Mouse (Mus musculus) embryonic facial prominence, embryonic 12.5 days (tissue): ENCODE data around the gene Nr2c1. TPM values are rescaled to one million over a fixed set of nuclear protein-coding genes. Genes with fewer than 3 reads are reported as not detected.

Source experiments
- ATAC-seq: fragments of 200-750 bp; cut with Nextera tagmentation; 2 replicates; pipeline ENCODE4 v1.8.0; 2017; ENCODE audit not compliant: insufficient number of reproducible peaks, insufficient read depth, low FRiP score, low TSS enrichment
- H3K27ac ChIP-seq: fragments of 300-500 bp; sonication (generic); 2 replicates; pipeline ENCODE4 v1.5.1; 2016; ENCODE audit warnings: mild to moderate bottlenecking
- H3K27me3 ChIP-seq: fragments of 300-500 bp; sonication (generic); 2 replicates; pipeline ENCODE4 v1.6.1; 2016; ENCODE audit warnings: mild to moderate bottlenecking, moderate library complexity
- H3K36me3 ChIP-seq: fragments of 300-500 bp; sonication (generic); 2 replicates; pipeline ENCODE4 v1.6.1; 2016; ENCODE audit warnings: mild to moderate bottlenecking
- H3K4me1 ChIP-seq: fragments of 300-500 bp; sonication (generic); 2 replicates; pipeline ENCODE4 v1.6.1; 2016
- H3K4me2 ChIP-seq: fragments of 300-500 bp; sonication (generic); replicated peaks from 2 replicates; pipeline ENCODE4 v1.6.1; 2016; ENCODE audit warnings: mild to moderate bottlenecking, moderate library complexity
- H3K4me3 ChIP-seq: fragments of 300-500 bp; sonication (generic); 2 replicates; pipeline ENCODE4 v1.5.1; 2016; ENCODE audit warnings: mild to moderate bottlenecking
- H3K9ac ChIP-seq: fragments of 300-500 bp; sonication (generic); 2 replicates; pipeline ENCODE4 v1.6.1; 2016; ENCODE audit warnings: mild to moderate bottlenecking, moderate library complexity
- H3K9me3 ChIP-seq: fragments of 300-500 bp; sonication (generic); 2 replicates; pipeline ENCODE4 v1.6.1; 2016; ENCODE audit warnings: mild to moderate bottlenecking, moderate library complexity
- WGBS: fragments of 180-500 bp; shearing (Covaris S2); methylation state at CpG from one replicate; pipeline ENCODE4 v1.1.7; 2016; 5-methylcytosine and 5-hydroxymethylcytosine counted together
- polyA plus RNA-seq: library from polyadenylated mRNA; unstranded; fragments of >200 nt; fragmentation: Nextera tagmentation; extraction: Ambion mirVana; gene quantifications from 2 replicates; pipeline ENCODE4 v1.2.1, GENCODE M21; 2016

Nr2c1 gene
- polyA plus RNA-seq, 1 experiment from 2014 or later = 10.9 TPM

DNA sequence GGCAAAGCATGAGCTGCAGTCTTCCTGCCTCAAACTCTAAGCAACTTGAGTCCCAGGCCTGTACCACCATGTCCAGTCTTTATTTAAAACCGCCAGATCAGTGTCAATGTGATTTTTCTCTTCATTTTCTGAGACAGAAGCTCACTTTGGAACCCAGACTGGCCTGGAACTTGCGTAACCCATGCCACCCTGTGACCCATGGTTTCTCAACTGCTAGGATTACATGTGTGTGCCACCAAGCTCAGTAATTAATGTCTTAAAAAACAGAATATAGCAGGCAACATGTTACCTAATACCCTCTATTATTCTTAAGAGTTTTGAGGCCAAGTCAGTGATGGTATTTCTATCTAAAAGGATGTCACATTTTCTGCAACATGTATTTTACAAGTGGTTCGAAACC lies 5.4 kb upstream of the Nr2c1 start:
- Histone ChIP-seq H3K9me3 (no peaks in the 10 kb centered on the region), H3K9ac (no peak overlapping the region), H3K4me1 (peaks cover 15% of the 10 kb centered on the region), H3K27me3 (no peaks in the 10 kb centered on the region), H3K4me2 (no peak overlapping the region), H3K36me3 (peaks cover 5% of the 10 kb centered on the region; the same call in 1 of the 2 replicates), H3K4me3 (no peak overlapping the region), H3K27ac (no peak overlapping the region)
- no peak for ATAC-seq
- 89% methylated on average over 3 of the region's 3 CpGs for WGBS

DNA sequence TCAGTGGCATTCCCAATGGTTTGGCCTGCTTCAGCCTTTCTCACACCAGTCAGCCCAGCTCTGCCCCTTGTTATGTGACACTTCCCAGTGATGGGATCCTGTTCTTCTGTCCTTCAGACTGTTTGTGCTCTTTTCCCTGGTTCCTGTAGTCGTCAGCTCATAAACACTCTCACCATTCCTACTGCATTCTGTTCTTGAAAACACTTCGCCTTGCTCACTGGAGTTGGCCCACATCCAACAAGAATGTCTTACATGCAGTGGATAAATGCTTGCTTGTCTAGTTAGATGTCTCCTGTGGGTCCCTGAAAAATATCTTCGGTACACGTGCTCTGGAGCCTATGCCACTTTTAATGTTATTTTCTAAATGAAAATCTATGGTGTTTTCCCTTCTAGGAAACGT lies 3.2 kb upstream of the Nr2c1 start:
- H3K4me3 ChIP-seq = no peak overlapping the region
- H3K4me2 ChIP-seq = no peak overlapping the region
- H3K4me1 ChIP-seq = peaks cover 26% of the 10 kb centered on the region
- H3K27ac ChIP-seq = no peak overlapping the region
- H3K27me3 ChIP-seq = no peaks in the 10 kb centered on the region
- ATAC-seq = no peak
- no peak overlapping the region for H3K9ac ChIP-seq
- WGBS = 81% methylated on average over 5 of the region's 5 CpGs
- H3K9me3 ChIP-seq = no peaks in the 10 kb centered on the region
- H3K36me3 ChIP-seq = peaks cover 5% of the 10 kb centered on the region; the same call in 1 of the 2 replicates

DNA sequence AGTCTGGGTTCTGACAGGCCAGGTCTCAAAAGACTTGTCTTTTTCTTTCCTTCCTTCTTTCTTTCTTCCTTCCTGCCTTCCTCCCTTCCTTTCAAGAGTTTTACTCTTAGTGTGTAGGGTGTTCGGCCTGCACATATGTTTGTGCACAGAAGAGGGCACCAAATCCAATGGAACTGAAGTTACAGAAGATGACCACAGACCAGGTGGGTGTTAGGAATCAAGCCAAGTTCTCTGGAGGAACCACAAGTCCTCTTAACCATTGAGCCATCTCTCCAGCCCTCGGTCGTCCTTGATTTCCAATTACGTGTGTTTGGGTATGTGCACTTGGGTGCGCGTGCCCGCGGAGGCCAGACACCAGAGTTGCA lies 450 bp upstream of the Nr2c1 start:
- Histone ChIP-seq H3K4me2 (peak overlapping the region; percentile 63), H3K4me1 (peaks cover 14% of the 10 kb centered on the region), H3K9ac (peak overlapping the region; percentile 89), H3K27me3 (no peaks in the 10 kb centered on the region), H3K4me3 (peak overlapping the region; percentile 91), H3K27ac (peak overlapping the region; percentile 86), H3K9me3 (no peaks in the 10 kb centered on the region), H3K36me3 (no peaks in the 10 kb centered on the region)
- 9% methylated on average over 8 of the region's 8 CpGs for WGBS
- ATAC-seq = no peak

DNA sequence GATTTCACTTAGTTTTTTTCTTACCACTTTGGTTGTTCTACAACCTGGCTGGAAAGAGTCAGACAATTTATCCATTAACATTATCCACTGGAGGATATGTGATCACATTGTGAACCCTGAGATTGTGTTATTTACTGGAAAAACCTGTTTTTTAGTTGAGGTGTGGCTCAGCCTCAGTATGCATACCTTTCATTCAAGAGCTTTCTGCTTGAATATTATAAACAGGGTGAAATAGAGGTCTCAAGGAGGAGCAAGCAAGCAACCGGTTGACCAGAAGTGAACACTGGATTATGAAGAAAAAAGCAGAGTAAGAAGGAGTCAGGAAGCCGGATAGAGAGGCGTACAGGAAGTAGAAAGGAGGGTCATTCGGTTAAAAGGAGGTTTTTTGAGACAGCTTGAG lies 3.7 kb downstream of the Nr2c1 start:
- Histone ChIP-seq H3K36me3 (peaks cover 4% of the 10 kb centered on the region; the same call in 1 of the 2 replicates), H3K9ac (no peak overlapping the region), H3K4me1 (peaks cover 14% of the 10 kb centered on the region), H3K9me3 (no peaks in the 10 kb centered on the region), H3K4me2 (no peak overlapping the region), H3K27ac (no peak overlapping the region), H3K27me3 (no peaks in the 10 kb centered on the region), H3K4me3 (no peak overlapping the region)
- no peak for ATAC-seq
- WGBS = 52% methylated on average over 4 of the region's 4 CpGs

DNA sequence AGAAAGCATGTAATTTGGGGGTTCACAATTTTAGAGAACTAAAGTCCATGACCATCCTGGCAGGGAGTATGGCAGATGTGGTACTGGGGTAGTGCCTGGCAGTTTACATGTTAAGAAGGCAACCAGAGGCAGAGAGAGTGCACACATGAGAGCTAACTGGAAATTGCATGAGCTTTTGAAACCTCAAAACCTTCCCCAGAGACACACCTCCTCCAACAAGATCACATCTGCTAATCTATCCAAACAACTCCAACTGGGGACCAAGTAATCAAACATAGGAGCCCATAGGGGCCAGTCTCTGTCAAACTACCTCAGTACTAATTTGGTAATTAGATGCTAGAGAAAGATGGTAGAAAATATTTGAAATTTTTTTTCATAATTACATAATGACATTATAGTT lies 6.0 kb downstream of the Nr2c1 start:
- no peak overlapping the region for H3K4me3 ChIP-seq
- no peak overlapping the region for H3K9ac ChIP-seq
- H3K9me3 ChIP-seq = no peaks in the 10 kb centered on the region
- H3K4me2 ChIP-seq = no peak overlapping the region
- H3K27me3 ChIP-seq = no peaks in the 10 kb centered on the region
- peaks cover 14% of the 10 kb centered on the region for H3K36me3 ChIP-seq
- no peak overlapping the region for H3K27ac ChIP-seq
- peaks cover 12% of the 10 kb centered on the region for H3K4me1 ChIP-seq
- no peak for ATAC-seq

DNA sequence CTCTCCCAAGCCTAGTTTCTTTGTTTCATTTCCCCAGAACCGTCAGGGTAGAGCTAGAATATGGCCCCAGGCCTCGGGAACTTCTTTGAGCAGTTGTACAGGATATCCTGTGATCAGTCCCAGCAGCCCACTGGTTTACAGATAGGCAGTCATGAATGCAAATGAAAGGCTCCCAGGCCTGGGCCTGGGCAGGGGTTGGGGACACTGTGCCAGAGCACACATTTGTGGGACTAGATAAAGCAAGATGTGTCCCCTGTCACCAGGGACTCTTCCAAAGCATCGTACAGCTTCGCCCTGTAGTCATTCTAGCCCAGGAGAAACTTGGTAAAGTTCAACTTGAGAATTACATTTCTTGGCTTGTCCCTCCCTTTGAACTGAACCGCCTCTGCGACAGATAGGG lies 11.1 kb downstream of the Nr2c1 start:
- Histone ChIP-seq H3K4me3 (no peak overlapping the region), H3K27me3 (no peaks in the 10 kb centered on the region), H3K4me1 (no peaks in the 10 kb centered on the region), H3K27ac (no peak overlapping the region), H3K9ac (no peak overlapping the region), H3K36me3 (peaks cover 46% of the 10 kb centered on the region), H3K9me3 (no peaks in the 10 kb centered on the region), H3K4me2 (no peak overlapping the region)
- 86% methylated on average over 6 of the region's 6 CpGs for WGBS
- no peak for ATAC-seq

DNA sequence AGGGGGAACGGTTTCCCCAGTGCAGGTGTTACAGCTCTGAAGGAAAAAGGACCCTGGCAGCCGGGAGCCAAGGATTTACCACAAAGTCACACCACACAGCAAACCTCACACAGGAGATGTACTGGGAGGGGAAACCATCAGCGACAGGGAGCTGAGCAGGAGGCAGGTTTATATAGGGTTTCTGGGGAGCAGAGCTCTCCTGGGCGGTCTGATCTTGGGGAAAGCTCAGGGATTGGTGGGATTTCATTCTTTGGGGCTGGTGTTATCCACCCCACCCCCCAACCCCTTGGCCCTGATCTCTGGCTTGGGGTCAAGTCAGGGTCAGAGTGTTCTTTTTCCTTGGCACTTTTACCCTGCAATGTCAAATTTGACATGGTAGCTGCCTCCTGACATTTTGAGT lies 11.6 kb downstream of the Nr2c1 start:
- Histone ChIP-seq H3K9ac (no peak overlapping the region), H3K9me3 (no peaks in the 10 kb centered on the region), H3K27me3 (no peaks in the 10 kb centered on the region), H3K4me2 (no peak overlapping the region), H3K4me3 (no peak overlapping the region), H3K27ac (no peak overlapping the region), H3K4me1 (no peaks in the 10 kb centered on the region), H3K36me3 (peaks cover 50% of the 10 kb centered on the region)
- WGBS = 88% methylated on average over 4 of the region's 4 CpGs
- ATAC-seq = no peak

DNA sequence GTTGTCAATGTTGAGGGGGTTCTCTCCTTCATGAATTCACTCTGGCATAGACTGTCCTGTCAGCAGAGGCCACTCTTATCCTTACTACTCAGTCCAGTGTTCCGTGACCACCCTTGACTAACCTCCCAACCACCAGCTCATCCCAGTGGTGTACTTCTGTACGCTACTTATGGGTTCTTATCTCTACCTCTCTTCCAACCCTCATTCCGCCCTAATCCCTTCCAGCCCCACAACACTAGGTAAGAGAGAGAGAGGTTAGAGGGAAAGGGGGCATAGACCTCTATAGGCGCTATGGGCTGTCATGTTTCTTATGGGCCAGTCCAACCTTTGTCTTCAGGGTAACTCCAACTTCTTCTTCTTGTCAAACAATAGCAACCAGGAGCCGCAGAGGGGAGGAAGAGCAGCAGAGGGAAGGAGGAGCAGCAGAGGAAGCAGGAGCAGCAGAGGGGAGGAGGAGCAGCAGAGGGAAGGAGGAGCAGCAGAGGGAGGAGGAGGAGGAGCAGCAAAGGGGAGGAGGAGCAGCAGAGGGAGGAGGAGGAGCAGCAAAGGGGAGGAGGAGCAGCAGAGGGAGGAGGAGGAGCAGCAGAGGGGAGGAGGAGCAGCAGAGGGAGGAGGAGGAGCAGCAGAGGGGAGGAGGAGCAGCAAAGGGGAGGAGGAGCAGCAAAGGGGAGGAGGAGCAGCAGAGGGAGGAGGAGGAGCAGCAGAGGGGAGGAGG lies 13.4 kb downstream of the Nr2c1 start:
- Histone ChIP-seq H3K4me1 (no peaks in the 10 kb centered on the region), H3K4me3 (no peak overlapping the region)
- WGBS = 89% methylated on average over 5 of the region's 5 CpGs

DNA sequence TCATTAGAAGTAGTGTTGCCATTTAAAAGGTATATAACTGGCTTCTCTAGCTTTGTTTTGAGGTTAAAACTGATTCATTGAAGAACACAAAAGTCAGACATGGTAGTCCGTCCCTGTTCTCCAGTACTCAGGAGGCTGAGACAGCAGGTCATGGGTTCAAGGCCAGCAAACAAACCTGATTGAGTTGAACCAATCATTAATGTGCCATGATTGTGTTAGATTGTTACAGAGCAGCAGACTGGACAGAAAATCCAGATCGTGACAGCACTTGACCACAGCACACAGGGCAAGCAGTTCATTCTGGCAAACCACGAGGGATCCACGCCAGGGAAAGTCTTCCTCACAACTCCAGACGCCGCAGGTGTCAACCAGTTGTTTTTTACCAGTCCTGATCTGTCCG lies 14.2 kb downstream of the Nr2c1 start:
- H3K27me3 ChIP-seq = no peaks in the 10 kb centered on the region
- H3K36me3 ChIP-seq = peaks cover 65% of the 10 kb centered on the region
- H3K4me1 ChIP-seq = no peaks in the 10 kb centered on the region
- H3K9me3 ChIP-seq = no peaks in the 10 kb centered on the region
- no peak overlapping the region for H3K9ac ChIP-seq
- ATAC-seq = no peak
- 92% methylated on average over 7 of the region's 7 CpGs for WGBS
- H3K4me3 ChIP-seq = no peak overlapping the region
- H3K27ac ChIP-seq = no peak overlapping the region
- no peak overlapping the region for H3K4me2 ChIP-seq

More for the DNA sequence above, 13.4 kb downstream of the Nr2c1 start:
- Histone ChIP-seq H3K9ac (no peak overlapping the region), H3K27me3 (no peaks in the 10 kb centered on the region), H3K27ac (no peak overlapping the region), H3K9me3 (no peaks in the 10 kb centered on the region), H3K4me2 (no peak overlapping the region), H3K36me3 (peaks cover 61% of the 10 kb centered on the region)
- no peak for ATAC-seq

DNA sequence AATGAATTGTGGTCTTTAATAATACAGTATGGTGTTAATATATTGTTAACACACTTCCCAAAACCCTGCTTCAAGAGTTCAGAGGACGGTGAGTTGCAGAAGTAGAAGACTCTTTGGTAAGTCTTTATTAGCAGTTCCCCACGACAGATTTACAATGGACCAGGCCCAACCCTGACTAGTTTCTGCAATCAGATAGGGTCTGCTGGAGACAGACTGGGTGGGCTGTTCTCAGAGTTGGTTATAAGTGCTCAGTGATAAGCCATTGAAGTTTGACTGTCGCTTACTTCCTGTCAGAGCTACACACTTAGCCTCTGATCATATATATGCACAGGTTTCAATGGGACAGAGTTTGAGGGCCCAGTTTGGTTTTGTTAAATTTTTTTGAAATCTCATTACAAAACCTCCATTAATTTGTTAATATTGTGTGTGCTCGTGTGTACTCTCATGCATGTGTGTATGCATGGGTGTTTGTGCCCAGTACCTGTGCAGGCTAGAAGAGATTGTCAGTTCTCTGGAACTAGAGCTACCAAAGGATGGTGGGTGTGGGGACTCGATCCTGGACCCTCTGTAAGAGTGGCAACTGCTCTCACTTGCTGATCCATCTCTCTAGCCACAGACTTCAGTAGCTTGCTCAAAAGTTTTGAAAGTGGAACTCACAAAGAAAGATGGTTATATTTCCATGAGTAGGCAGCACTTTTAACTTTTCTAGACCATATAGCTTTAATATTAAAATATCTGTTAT lies 16.5 kb downstream of the Nr2c1 start:
- Histone ChIP-seq H3K27me3 (no peaks in the 10 kb centered on the region), H3K4me2 (no peak overlapping the region), H3K9ac (no peak overlapping the region), H3K4me3 (no peak overlapping the region), H3K4me1 (no peaks in the 10 kb centered on the region), H3K9me3 (no peaks in the 10 kb centered on the region), H3K36me3 (peaks cover 71% of the 10 kb centered on the region), H3K27ac (no peak overlapping the region)
- no peak for ATAC-seq
- 87% methylated on average over 5 of the region's 5 CpGs for WGBS

DNA sequence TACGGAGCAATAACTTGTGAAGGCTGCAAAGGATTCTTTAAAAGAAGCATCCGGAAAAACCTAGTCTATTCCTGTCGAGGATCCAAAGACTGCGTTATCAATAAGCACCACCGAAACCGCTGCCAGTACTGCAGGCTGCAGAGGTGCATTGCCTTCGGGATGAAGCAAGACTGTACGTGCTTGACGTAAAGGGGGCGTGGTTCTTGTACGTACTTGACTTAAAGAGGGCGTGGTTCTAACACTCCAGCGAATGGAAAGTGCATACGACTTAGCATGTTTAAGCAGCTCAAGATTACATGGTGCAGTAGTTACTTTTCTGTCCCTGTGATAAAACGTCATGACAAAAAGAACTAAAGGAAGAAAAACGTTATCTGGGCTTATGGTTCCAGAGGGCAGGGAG lies 17.6 kb downstream of the Nr2c1 start:
- Histone ChIP-seq H3K27me3 (no peaks in the 10 kb centered on the region), H3K27ac (no peak overlapping the region), H3K36me3 (peaks cover 72% of the 10 kb centered on the region), H3K9ac (no peak overlapping the region), H3K4me1 (no peaks in the 10 kb centered on the region), H3K4me2 (no peak overlapping the region), H3K9me3 (peaks cover 6% of the 10 kb centered on the region; the same call in 1 of the 2 replicates), H3K4me3 (no peak overlapping the region)
- ATAC-seq = no peak
- WGBS = 90% methylated on average over 16 of the region's 16 CpGs

DNA sequence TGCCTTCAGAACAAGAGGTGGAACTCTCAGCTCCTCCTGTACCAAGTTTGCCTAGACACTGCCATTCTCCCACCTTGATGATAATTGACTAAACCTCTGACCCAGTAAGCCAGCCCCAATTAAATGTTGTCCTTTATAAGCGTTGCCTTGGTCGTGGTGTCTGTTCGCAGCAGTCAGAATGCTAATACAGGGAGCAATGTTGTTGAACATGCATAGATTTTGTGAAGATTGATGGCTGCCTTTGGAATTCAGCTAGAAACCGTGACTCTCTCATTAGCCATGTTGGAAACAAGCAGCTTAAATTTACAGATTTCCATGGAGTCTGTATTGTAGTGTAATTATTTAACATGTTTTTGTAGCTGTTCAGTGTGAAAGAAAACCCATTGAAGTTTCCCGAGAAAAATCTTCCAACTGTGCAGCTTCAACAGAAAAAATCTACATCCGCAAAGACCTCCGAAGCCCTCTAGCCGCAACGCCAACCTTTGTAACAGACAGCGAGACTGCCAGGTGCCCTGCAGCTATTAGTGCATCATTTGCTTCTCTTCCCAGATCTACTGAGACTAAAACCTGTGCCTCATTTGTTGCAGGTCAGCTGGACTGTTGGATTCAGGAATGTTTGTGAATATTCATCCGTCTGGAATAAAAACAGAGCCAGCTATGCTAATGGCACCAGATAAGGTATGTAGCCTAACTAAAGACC lies 19.4 kb downstream of the Nr2c1 start:
- no peak for ATAC-seq
- no peaks in the 10 kb centered on the region for H3K27me3 ChIP-seq
- 91% methylated on average over 11 of the region's 11 CpGs for WGBS
- no peak overlapping the region for H3K4me3 ChIP-seq
- no peak overlapping the region for H3K9ac ChIP-seq
- H3K9me3 ChIP-seq = peaks cover 6% of the 10 kb centered on the region; the same call in 1 of the 2 replicates
- H3K4me2 ChIP-seq = no peak overlapping the region
- H3K27ac ChIP-seq = no peak overlapping the region
- no peaks in the 10 kb centered on the region for H3K4me1 ChIP-seq
- peaks cover 66% of the 10 kb centered on the region for H3K36me3 ChIP-seq
